ENCODE assay signal across 9 mouse cellular contexts in genomic region chr8:79355721-79356434, GRCm38 (mm10). TPM values are rescaled to one million over a fixed set of nuclear protein-coding genes. Genes with fewer than 3 reads are reported as not detected.
DNase-seq lines count a peak whose midpoint lies in the region; ATAC-seq lines count a peak whose summit lies in the region.
"Had no signal": no experiment of that assay in that cellular context is flagged by ENCODE, and none has a peak within 500 bp of the region (broad histone marks: within the 10 kb centered on the region; RNA-seq: fewer than 3 reads in every experiment).

No protein-coding gene starts in this region.

- H3K4me1 ChIP-seq in embryonic facial prominence, embryonic 13.5 days, result peaks cover 40% of the 10 kb centered on the region
- peaks cover 21% of the 10 kb centered on the region for H3K4me1 ChIP-seq in intestine, embryonic 16.5 days (ENCODE audit: control insufficient read depth, insufficient read depth, low read length)
- peaks cover 29% of the 10 kb centered on the region for H3K4me1 ChIP-seq in neural tube, embryonic 15.5 days

- no peaks in the 10 kb centered on the region for H3K27me3 ChIP-seq in embryonic facial prominence, embryonic 13.5 days
- H3K27me3 ChIP-seq in intestine, embryonic 16.5 days (replicated peaks; ENCODE audit: control insufficient read depth, insufficient read depth, low read length), result no peaks in the 10 kb centered on the region
- H3K27me3 ChIP-seq in neural tube, embryonic 15.5 days (replicated peaks), result no peaks in the 10 kb centered on the region
- H3K27me3 ChIP-seq: megakaryocyte, embryonic 14.5 days had no signal

- H3K9me3 ChIP-seq in embryonic facial prominence, embryonic 13.5 days, result no peaks in the 10 kb centered on the region
- no peaks in the 10 kb centered on the region for H3K9me3 ChIP-seq in intestine, embryonic 16.5 days (ENCODE audit: control insufficient read depth, low read length)
- no peaks in the 10 kb centered on the region for H3K9me3 ChIP-seq in neural tube, embryonic 15.5 days (replicated peaks)
- H3K9me3 ChIP-seq: megakaryocyte, embryonic 14.5 days had no signal

- peak overlapping the region; percentile 60 for H3K27ac ChIP-seq in embryonic facial prominence, embryonic 13.5 days
- peak overlapping the region; percentile 31; the same call in 1 of the 2 replicates for H3K27ac ChIP-seq in intestine, embryonic 16.5 days (ENCODE audit: low read length)
- no peak overlapping the region for H3K27ac ChIP-seq in neural tube, embryonic 15.5 days (replicated peaks)

- H3K9ac ChIP-seq in embryonic facial prominence, embryonic 13.5 days, result peak overlapping the region; percentile 11; the same call in 1 of the 2 replicates
- H3K9ac ChIP-seq in intestine, embryonic 16.5 days (ENCODE audit: low read depth, low read length), result no peak overlapping the region
- H3K9ac ChIP-seq in neural tube, embryonic 15.5 days (replicated peaks), result no peak overlapping the region; the same call in 1 of the 2 replicates

- WGBS in embryonic facial prominence, embryonic 13.5 days, result 25% methylated on average over 16 of the region's 16 CpGs
- WGBS in intestine, embryonic 16.5 days, result 48% methylated on average over 16 of the region's 16 CpGs
- 42% methylated on average over 16 of the region's 16 CpGs for WGBS in neural tube, embryonic 15.5 days

- H3K36me3 ChIP-seq in embryonic facial prominence, embryonic 13.5 days, result peaks cover 43% of the 10 kb centered on the region
- H3K36me3 ChIP-seq in intestine, embryonic 16.5 days (ENCODE audit: control insufficient read depth, insufficient read depth, low read length), result 0 out of 2 replicates have a peak, but pooled peaks cover 2% of the 10 kb centered on the region
- peaks cover 26% of the 10 kb centered on the region for H3K36me3 ChIP-seq in neural tube, embryonic 15.5 days

- peak overlapping the region; percentile 34 for H3K4me2 ChIP-seq in embryonic facial prominence, embryonic 13.5 days
- no peak overlapping the region for H3K4me2 ChIP-seq in intestine, embryonic 16.5 days (ENCODE audit: low read depth, low read length)
- peak overlapping the region; percentile 4; the same call in 1 of the 2 replicates for H3K4me2 ChIP-seq in neural tube, embryonic 15.5 days

- peak; percentile 80 for ATAC-seq in embryonic facial prominence, embryonic 13.5 days (ENCODE audit: insufficient number of reproducible peaks, insufficient read depth, low FRiP score, low TSS enrichment, low read depth)
- 0 out of 2 replicates have a peak, but pooled peaks have one; percentile 26 for ATAC-seq in intestine, embryonic 16.5 days
- ATAC-seq in neural tube, embryonic 15.5 days (ENCODE audit: low FRiP score), result peak; percentile 35; the same call in 1 of the 2 replicates

- H3K4me3 ChIP-seq in embryonic facial prominence, embryonic 13.5 days, result no peak overlapping the region
- no peak overlapping the region for H3K4me3 ChIP-seq in intestine, embryonic 16.5 days (ENCODE audit: low read length)
- no peak overlapping the region for H3K4me3 ChIP-seq in neural tube, embryonic 15.5 days (replicated peaks)
- H3K4me3 ChIP-seq: megakaryocyte, embryonic 14.5 days had no signal

- intact Hi-C loops in gastrocnemius, postnatal 14 days (cut with DNase I; ENCODE audit: low total_unique reads), result no loop called here

- DNase-seq in gastrocnemius, postnatal 14 days, result peak; percentile 43
- DNase-seq in gastrocnemius, postnatal 25 days, result no peak
- DNase-seq in spleen, adult 18-20 months, result no peak
- no peak for DNase-seq in adrenal gland, postnatal 10 days
- DNase-seq in ovary, adult 18-20 months (ENCODE audit: low spot score), result no peak

RNA-seq across cellular contexts. Expression of gene Smad1, which starts 43.4 kb away (rescaled TPM):
- total RNA-seq in gastrocnemius, postnatal 14 days (2021), result 10 to 100 TPM; 21.2 to 22.5 TPM
- total RNA-seq in gastrocnemius, postnatal 25 days (2021), result 10 to 100 TPM in 1 of 2 experiments, 1 to 10 TPM in 1; 9.4 to 11.3 TPM
- polyA plus RNA-seq in embryonic facial prominence, embryonic 13.5 days (2015; fragmentation: Nextera tagmentation; extraction: Ambion mirVana), result 53.9 and 58.0 TPM in 2 replicates
- polyA plus RNA-seq in intestine, embryonic 16.5 days (2015; fragmentation: Nextera tagmentation; extraction: Ambion mirVana), result 33.4 and 33.6 TPM in 2 replicates
- 54.3 and 59.0 TPM in 2 replicates for polyA plus RNA-seq in neural tube, embryonic 15.5 days (2015; fragmentation: Nextera tagmentation; extraction: Ambion mirVana)
- 10 to 100 TPM; 34.9 to 36.8 TPM for total RNA-seq in adrenal gland, postnatal 10 days (2021)

Comparison
In these comparisons a context has a peak if more than half of its experiments do, and no peak if none do; other contexts are left out.
1. ATAC-seq: peak in every context shown above with its lines; median percentile 80 in embryonic facial prominence, embryonic 13.5 days; 35 in neural tube, embryonic 15.5 days; 26 in intestine, embryonic 16.5 days.